Mouse (Mus musculus) cerebellum, postnatal 4 days (tissue): ENCODE measurements around the gene Cnih1.

Experiments used
- DNase-seq, 2 experiments: peaks; one replicate each; pipeline ENCODE4 v3.0.0; 2022; ENCODE audit warnings: low spot score in 2 of 2, mixed read lengths in 1 of 2

Cnih1 gene

GRCm38 (mm10) chr14:46725743-46726142 is 62.5 kb downstream of the Cnih1 start:
- peak in 1 of 2 experiments; percentile 29 for DNase-seq
